Mouse (Mus musculus) liver, adult 2 months (tissue): ENCODE results near the gene Nudt3.

Experiments
- CTCF ChIP-seq: fragments of 200-500 bp; IDR thresholded peaks from 2 replicates; pipeline ENCODE4 v1.5.1; 2011; ENCODE audit warnings: low read depth, low read length, control low read depth
- POLR2A ChIP-seq: fragments of 200-500 bp; IDR thresholded peaks from 2 replicates; pipeline ENCODE4 v1.6.1; 2011; ENCODE audit warnings: low read length, control low read depth; ENCODE audit not compliant: insufficient read depth; ENCODE audit errors: extremely low read depth

- TF ChIP-seq CTCF, result no peak
- TF ChIP-seq POLR2A, result no peak
Measured at GRCm38 (mm10) chr17:27626681-27627080, 3.4 kb upstream of the Nudt3 start.
